Mouse (Mus musculus) liver, embryonic 18 days (tissue): ENCODE measurements around the gene Snap91. TPM values are rescaled to one million over a fixed set of nuclear protein-coding genes. Genes with fewer than 3 reads are reported as not detected.

Source experiments
- polyA plus RNA-seq: library from polyadenylated mRNA; depleted of rRNA; stranded (reverse); fragments of >200 nt; gene quantifications from 2 replicates; pipeline ENCODE4 v1.2.3, GENCODE M21; 2012; rRNA removed

Snap91 gene
- polyA plus RNA-seq = 0.02 and 0.07 TPM in 2 replicates

GRCm38 (mm10) chr9:86880113-86880972 lies at the start of gene Snap91:
Gene Snap91 (minus strand): TSS chr9:86880654.

DNA sequence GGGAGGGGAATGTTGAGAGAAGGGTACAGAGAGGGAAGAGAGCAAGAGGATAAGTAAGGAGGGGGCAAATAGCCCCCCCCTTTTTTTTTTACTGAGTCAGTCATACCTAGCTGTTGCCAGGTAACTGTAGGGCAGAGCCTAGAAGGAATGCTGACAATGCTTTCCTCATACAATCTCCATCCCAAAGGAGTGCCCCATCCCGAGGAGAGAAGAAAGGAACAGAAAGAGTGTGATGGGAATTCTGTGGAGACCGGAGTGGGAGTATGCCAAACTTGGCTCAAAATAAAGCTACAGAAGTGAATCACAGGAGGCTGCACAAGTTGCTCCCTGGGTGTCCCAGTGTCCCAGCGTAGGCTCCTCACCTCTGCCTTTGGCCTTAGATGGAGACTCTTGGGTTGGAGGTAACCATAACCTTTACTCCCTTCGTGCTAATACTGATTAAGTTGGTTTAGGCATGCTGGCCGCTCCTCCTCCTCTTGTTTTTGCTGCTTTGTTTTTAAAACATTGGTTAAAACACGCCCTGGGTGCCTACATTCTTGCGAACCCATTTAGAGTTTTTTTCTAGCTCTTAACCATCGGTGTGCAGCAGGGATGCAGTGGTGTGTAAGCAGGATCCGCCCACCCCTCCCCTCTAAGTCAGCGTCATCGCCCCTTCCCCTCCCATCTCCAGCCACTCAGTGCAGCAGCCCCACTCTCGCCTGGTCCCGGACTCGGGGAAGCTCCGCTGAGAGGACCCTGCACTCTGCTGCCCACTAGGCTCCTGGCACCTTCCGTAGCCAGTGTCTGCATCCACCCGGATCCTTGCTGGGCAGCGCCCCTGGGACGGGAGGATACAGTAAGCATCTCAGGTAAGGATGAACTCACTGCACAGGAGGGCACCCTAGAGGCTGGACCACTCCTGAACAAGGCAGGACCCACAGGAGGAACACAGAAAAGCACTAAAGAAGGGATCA lies 137.2 kb downstream of the Snap91 start, which contains the start of gene Prss35:
Gene Prss35 (plus strand): TSS at position 691 of the 953 bp plus-strand sequence.

Other genes with a start within 250 kb of the Snap91 start
- 6.0 and 12.2 TPM in 2 replicates for gene Me1, start 184.7 kb downstream of the Snap91 start, polyA plus RNA-seq
- gene Prss35, start 137.0 kb downstream of the Snap91 start, polyA plus RNA-seq = 1.4 and 1.5 TPM in 2 replicates
- not detected in 2 replicates for gene Ripply2, start 134.9 kb upstream of the Snap91 start, polyA plus RNA-seq
- gene Cyb5r4, start 141.4 kb upstream of the Snap91 start, polyA plus RNA-seq = 11.8 and 13.0 TPM in 2 replicates